Mouse (Mus musculus) myocyte (in vitro differentiated cells): ENCODE results near the gene Matn4.

Source experiments
- E2F4 ChIP-seq: IDR thresholded peaks from one replicate; pipeline ENCODE4 v1.6.1; 2011; ENCODE audit warnings: mild to moderate bottlenecking, control low read depth, moderate library complexity; ENCODE audit not compliant: insufficient read depth
- MYOD1 ChIP-seq, 3 experiments: IDR thresholded peaks; one replicate each; pipeline ENCODE4 v1.6.1; 2011; ENCODE audit warnings: control low read depth in 2 of 3, low read depth in 2 of 3, mild to moderate bottlenecking in 2 of 3, moderate library complexity in 1 of 3; ENCODE audit not compliant: insufficient read length in 2 of 3, control insufficient read depth in 1 of 3
- MYOG ChIP-seq, 3 experiments: IDR thresholded peaks; one replicate each; pipeline ENCODE4 v1.6.1; 2011; ENCODE audit warnings: control low read depth in 2 of 3, low read depth in 2 of 3, mild to moderate bottlenecking in 2 of 3; ENCODE audit not compliant: insufficient read length in 2 of 3, control insufficient read depth in 1 of 3, insufficient read depth in 1 of 3
- POLR2A ChIP-seq: IDR thresholded peaks from one replicate; pipeline ENCODE4 v1.6.1; 2011; ENCODE audit warnings: low read depth, mild to moderate bottlenecking, control low read depth, moderate library complexity; ENCODE audit not compliant: insufficient read length
- TCF12 ChIP-seq: IDR thresholded peaks from one replicate; pipeline ENCODE4 v1.6.1; 2011; ENCODE audit warnings: mild to moderate bottlenecking, control low read depth; ENCODE audit not compliant: poor library complexity, insufficient read depth, severe bottlenecking
- USF1 ChIP-seq: IDR thresholded peaks from one replicate; pipeline ENCODE4 v1.6.1; 2011; ENCODE audit warnings: low read depth, mild to moderate bottlenecking, control low read depth, moderate library complexity

- TF ChIP-seq POLR2A (no peak), USF1 (no peak), MYOG (IDR thresholded peaks at IDR 0.05; ENCODE audit: control insufficient read depth in 1 of 3, insufficient read depth in 1 of 3, insufficient read length in 2 of 3, low read depth in 2 of 3) (no peak), MYOD1 (IDR thresholded peaks at IDR 0.05; ENCODE audit: control insufficient read depth in 1 of 3, insufficient read length in 2 of 3, low read depth in 2 of 3) (no peak), TCF12 (no peak), E2F4 (no peak)
These were observed 14.5 kb upstream of the Matn4 start for GRCm38 (mm10) chr2:164419489-164419888.
